Mouse (Mus musculus): ENCODE measurements at regions not wholly inside any gene's neighbourhood (a gene's known extent, or its start where the extent isn't known, plus 50 kb on each side); places are given as distances from the start of the nearest gene placed in this dataset.
"Not testable (repeated sequence)": the region's sequence is repeated elsewhere in the genome, so short reads cannot be mapped to it uniquely, and the experiment has no call there.

DNA sequence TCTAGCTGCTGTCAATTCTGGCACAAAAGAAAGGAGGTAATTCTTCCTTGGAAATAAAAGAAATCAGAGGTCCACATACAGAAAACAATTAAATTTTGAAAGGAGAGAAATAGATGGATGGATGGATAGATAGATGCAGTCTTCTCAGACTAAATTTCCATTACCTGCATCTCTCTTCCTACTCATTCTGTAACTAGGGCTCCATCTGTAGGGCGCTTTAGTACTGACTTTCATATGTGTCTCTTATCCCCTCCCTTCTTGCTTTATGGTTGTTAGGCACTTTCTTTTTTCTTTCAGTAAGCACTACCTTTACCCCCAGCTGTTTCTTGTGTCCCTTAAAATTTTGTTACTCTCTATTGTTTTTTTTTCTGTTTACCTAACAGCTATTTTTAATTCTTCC is 72.9 kb upstream of the Olfr1324 start:
- peak; percentile 4 for DNase-seq (ENCODE audit: low spot score)

- not testable (repeated sequence) for DNase-seq (ENCODE audit: low spot score)
Measured at GRCm38 (mm10) chrX:50490477-50490967, 62.2 kb upstream of the Olfr1324 start.
